Mouse (Mus musculus) limb, embryonic 11.5 days (tissue): ENCODE results near the gene Itpa. TPM values are rescaled to one million over a fixed set of nuclear protein-coding genes. Genes with fewer than 3 reads are reported as not detected.
A peak's percentile ranks its signal among the peaks of the same experiment; 100 is the strongest.

Source experiments
- ATAC-seq: fragments of 200-750 bp; cut with Nextera tagmentation; 2 replicates; pipeline ENCODE4 v1.8.0; 2017; ENCODE audit warnings: low read depth; ENCODE audit not compliant: insufficient number of reproducible peaks, low FRiP score, low TSS enrichment
- DNase-seq: peaks from one replicate; pipeline ENCODE4 v3.0.0-alpha.2; 2015; ENCODE audit warnings: low spot score
- H3K27ac ChIP-seq: fragments of 300-500 bp; sonication (generic); replicated peaks from 2 replicates; pipeline ENCODE4 v1.5.1; 2014; ENCODE audit warnings: low read depth, mild to moderate bottlenecking, low read length
- H3K27me3 ChIP-seq: fragments of 300-500 bp; sonication (generic); 2 replicates; pipeline ENCODE4 v1.6.1; 2014; ENCODE audit warnings: mild to moderate bottlenecking, low read length, mixed read lengths; ENCODE audit not compliant: control insufficient read depth, insufficient read depth
- H3K36me3 ChIP-seq: fragments of 300-500 bp; sonication (generic); 2 replicates; pipeline ENCODE4 v1.6.1; 2014; ENCODE audit warnings: mild to moderate bottlenecking, low read length, moderate library complexity, mixed read lengths; ENCODE audit not compliant: control insufficient read depth, insufficient read depth
- H3K4me1 ChIP-seq: fragments of 300-500 bp; sonication (generic); 2 replicates; pipeline ENCODE4 v1.6.1; 2014; ENCODE audit warnings: low read length, mixed read lengths; ENCODE audit not compliant: control insufficient read depth, insufficient read depth
- H3K4me2 ChIP-seq: fragments of 300-500 bp; sonication (generic); 2 replicates; pipeline ENCODE4 v1.6.1; 2014; ENCODE audit warnings: low read depth, mild to moderate bottlenecking, moderate library complexity; ENCODE audit not compliant: severe bottlenecking
- H3K4me3 ChIP-seq: fragments of 300-500 bp; sonication (generic); 2 replicates; pipeline ENCODE4 v1.5.1; 2014; ENCODE audit warnings: low read depth, low read length
- H3K9ac ChIP-seq: fragments of 300-500 bp; sonication (generic); 2 replicates; pipeline ENCODE4 v1.6.1; 2014; ENCODE audit warnings: mild to moderate bottlenecking, low read length
- H3K9me3 ChIP-seq: fragments of 300-500 bp; sonication (generic); 2 replicates; pipeline ENCODE4 v1.6.1; 2016; ENCODE audit warnings: low read length; ENCODE audit not compliant: control insufficient read depth
- WGBS: fragments of 180-500 bp; shearing (Covaris S2); extraction: QIAGEN DNeasy Blood & Tissue Kit; methylation state at CpG from one replicate; pipeline ENCODE4 v1.1.7; 2014; 5-methylcytosine and 5-hydroxymethylcytosine counted together
- polyA plus RNA-seq: library from polyadenylated mRNA; unstranded; fragments of >200 nt; fragmentation: Nextera tagmentation; extraction: Ambion mirVana; gene quantifications from 2 replicates; pipeline ENCODE4 v1.2.1, GENCODE M21; 2014

Itpa gene
- polyA plus RNA-seq, 1 experiment from 2014 or later, result 149 TPM

DNA sequence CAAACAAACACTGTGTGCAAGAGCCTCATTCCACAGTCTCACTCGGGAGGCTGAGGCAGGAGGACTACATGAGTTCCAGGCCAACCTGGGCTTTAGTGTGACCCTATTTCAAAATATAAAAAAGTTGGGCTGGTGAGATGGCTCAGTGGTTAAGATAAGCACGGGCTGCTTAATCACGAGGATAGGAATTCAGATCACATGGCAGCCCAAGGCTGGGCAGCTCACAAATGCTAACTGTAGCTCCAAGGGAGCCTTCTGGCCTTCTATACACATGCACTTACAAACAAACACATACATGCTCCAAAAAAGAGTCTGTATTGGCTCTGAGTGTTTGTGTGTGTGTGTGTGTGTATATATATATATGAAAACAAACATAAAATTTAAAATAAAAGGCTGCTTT, 26.2 kb downstream of the Itpa start:
- DNase-seq, result no peak
- H3K27me3 ChIP-seq, result peaks cover 26% of the 10 kb centered on the region

DNA sequence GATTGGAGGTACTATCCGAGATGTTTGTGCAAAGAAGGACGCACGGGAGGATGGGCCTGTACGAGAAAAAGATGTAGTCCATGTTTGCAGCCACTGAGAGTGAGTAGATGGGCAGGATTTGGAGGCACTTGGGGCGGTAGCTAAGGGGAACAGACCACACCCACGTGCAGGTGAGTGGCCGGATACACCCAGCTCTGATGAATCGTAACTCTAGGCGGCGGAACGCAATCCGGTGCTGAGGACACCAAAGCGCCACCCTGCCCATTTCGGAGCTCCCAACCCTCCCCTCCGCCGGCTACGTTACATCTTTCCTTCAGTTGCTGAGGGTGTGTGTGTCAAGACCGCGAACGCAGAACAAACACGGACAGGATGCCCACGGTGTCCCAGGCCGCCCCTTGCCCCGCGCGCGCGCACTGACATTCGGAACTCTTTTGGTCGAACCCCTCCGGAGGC, 29.3 kb downstream of the Itpa start:
- Histone ChIP-seq H3K4me2 (peak overlapping the region; percentile 99), H3K9ac (peak overlapping the region; percentile 17; the same call in 1 of the 2 replicates), H3K9me3 (no peaks in the 10 kb centered on the region), H3K27me3 (peaks cover 33% of the 10 kb centered on the region), H3K36me3 (no peaks in the 10 kb centered on the region), H3K4me3 (peak overlapping the region; percentile 58), H3K4me1 (0 out of 2 replicates have a peak, but pooled peaks cover 2% of the 10 kb centered on the region), H3K27ac (no peak overlapping the region)
- ATAC-seq, result peak; percentile 22; the same call in 1 of the 2 replicates
- 2% methylated on average over 31 of the region's 31 CpGs for WGBS
- DNase-seq, result peak; percentile 58

More for the DNA sequence above, 26.2 kb downstream of the Itpa start:
- Histone ChIP-seq H3K4me1 (0 out of 2 replicates have a peak, but pooled peaks cover 2% of the 10 kb centered on the region), H3K9ac (no peak overlapping the region), H3K27ac (no peak overlapping the region), H3K36me3 (no peaks in the 10 kb centered on the region), H3K9me3 (no peaks in the 10 kb centered on the region), H3K4me3 (no peak overlapping the region), H3K4me2 (no peak overlapping the region)
- no peak for ATAC-seq
- 45% methylated on average over 3 of the region's 3 CpGs for WGBS

DNA sequence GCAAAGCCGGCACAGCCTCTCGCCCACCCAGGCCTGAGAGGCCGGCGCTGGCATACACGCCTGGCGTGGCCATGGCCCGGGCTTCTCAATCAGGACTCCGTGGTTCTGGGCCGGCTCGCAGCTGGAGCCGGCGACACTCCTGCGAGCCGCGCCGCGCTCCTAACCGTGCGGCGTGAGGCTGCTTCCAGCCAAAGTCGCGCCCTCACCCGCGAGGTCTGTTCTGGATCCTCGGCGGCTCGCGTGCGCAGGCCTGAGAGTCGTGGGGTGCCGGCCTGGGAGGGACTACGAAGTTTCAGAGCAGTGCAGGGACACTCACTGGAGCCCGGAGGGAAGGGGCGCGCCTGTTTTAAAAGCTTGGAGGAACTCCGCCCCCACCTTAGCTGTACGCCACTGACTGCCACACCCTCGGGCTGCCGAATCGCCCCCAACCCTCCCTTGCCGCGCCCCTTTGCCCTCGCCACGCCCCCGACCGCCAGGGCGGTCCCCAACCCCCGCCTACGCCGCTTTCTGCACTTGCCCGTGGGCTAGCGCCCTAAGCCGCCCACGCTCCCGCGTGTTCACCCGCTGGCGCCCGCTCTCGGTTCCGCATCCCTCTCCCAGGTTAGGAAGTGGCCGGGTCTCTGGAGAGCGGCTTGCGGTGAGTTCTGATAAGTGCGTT, 29.9 kb downstream of the Itpa start, which contains the start of gene Slc4a11:
Slc4a11 (minus strand) TSS at position 367 of the 658 bp plus-strand sequence.
- Histone ChIP-seq H3K27ac (no peak within 1 kb of the TSS), H3K4me1 (0 out of 2 replicates have a peak, but pooled peaks cover 2% of the 10 kb centered on the region), H3K4me3 (peak within 1 kb of the TSS; percentile 58), H3K9me3 (no peaks in the 10 kb centered on the region), H3K27me3 (peaks cover 33% of the 10 kb centered on the region), H3K36me3 (no peaks in the 10 kb centered on the region), H3K9ac (peak within 1 kb of the TSS; percentile 17; the same call in 1 of the 2 replicates), H3K4me2 (peak within 1 kb of the TSS; percentile 99)
- ATAC-seq (peak; percentile 83), DNase-seq (peak; percentile 79)
- under 1% methylated on average over 64 of the region's 65 CpGs for WGBS

DNA sequence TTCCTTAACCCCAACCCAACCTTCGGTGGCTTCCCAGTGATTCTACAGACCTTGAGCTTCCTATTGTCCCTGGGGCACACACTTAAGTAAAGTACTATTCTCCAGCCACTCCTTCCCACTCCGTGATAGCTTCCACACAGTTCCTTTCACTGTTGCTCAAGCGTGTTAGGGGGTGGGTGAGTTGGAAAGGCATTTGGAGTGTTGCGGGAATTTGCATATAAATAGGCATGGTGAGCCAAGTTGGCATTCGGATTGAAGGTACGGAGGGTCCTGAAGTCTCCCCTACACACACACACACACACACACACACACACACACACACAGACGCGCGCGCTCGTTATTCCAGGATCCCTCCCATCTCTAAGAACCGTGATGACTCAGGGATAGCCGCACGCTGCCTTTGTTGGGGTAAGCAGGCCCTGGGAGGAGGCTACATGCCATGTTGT, 30.4 kb downstream of the Itpa start:
- H3K36me3 ChIP-seq, result no peaks in the 10 kb centered on the region
- ATAC-seq (no peak), DNase-seq (no peak)
- peak overlapping the region; percentile 58 for H3K4me3 ChIP-seq
- no peak overlapping the region for H3K9ac ChIP-seq
- no peaks in the 10 kb centered on the region for H3K9me3 ChIP-seq
- peak overlapping the region; percentile 99 for H3K4me2 ChIP-seq
- 0 out of 2 replicates have a peak, but pooled peaks cover 2% of the 10 kb centered on the region for H3K4me1 ChIP-seq
- peaks cover 33% of the 10 kb centered on the region for H3K27me3 ChIP-seq
- H3K27ac ChIP-seq, result no peak overlapping the region
- WGBS, result 5% methylated on average over 14 of the region's 14 CpGs

DNA sequence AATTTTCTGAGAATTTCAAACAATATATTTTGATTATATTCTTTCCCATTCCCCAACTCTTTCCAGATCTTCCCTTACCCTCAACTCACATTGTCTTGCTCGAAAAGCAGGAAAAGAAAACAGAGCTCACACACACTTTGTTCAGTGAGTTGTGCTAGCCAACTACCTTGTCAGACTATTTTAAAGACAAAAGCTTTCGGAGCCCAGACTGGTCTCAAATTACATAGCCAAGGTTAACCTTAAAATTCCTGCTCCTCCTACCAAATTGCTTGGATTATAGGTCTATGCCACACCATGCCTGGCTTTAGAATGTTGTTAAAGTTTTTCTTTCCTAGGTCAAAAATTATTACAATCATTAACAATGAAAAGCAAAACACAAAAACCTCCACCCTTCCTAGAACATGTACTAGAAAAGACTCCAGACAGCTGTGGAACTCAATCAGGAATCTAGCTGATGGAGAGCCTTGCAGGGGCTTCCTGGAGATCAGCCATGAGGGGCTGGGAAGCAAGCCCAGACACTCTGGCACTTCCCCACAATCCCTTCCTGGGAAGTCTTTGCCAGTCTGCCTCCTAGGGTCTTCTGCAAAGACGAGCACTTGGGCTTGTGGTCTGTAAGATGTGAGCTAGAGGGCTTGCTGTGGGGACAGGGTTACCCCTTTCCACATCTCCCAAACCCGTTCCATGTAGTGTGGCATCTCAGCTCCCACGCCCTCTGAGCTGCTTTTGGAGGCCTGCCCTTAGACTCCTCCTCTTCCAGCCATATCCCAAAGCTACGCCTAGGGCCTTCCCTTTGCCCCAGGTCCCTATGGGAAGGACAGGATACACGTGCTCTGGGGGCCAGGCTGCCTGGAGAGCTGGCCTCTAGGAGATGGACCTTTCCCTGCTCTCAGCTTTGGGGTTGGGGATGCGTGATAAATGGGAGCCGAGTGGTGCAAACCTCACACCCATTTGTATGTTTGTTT, 36.9 kb downstream of the Itpa start:
- no peak for ATAC-seq
- no peaks in the 10 kb centered on the region for H3K36me3 ChIP-seq
- no peak overlapping the region for H3K4me3 ChIP-seq
- H3K9me3 ChIP-seq, result no peaks in the 10 kb centered on the region
- no peaks in the 10 kb centered on the region for H3K4me1 ChIP-seq
- peaks cover 3% of the 10 kb centered on the region; the same call in 1 of the 2 replicates for H3K27me3 ChIP-seq
- no peak overlapping the region for H3K27ac ChIP-seq
- 60% methylated on average over 9 of the region's 9 CpGs for WGBS
- H3K4me2 ChIP-seq, result no peak overlapping the region
- no peak for DNase-seq
- no peak overlapping the region for H3K9ac ChIP-seq

DNA sequence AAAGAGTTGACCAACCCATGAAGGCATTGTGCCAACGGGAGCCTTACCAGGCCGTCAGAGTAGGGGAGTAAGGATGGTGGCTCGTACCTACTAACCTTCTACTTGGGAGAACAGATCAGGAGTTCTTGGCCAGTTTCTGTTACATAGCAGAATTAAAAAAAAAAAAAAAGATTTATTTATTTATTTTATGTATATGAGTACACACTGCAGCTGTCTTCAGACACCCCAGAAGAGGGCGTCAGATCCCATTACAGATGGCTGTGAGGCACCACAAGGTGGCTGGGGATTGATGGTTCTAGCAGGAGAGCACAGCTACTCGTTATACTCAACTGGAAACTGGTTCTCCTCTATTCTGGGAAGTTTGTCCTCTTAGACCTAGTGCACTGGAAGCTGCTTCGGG, 37.8 kb downstream of the Itpa start:
- no peaks in the 10 kb centered on the region for H3K27me3 ChIP-seq
- H3K27ac ChIP-seq, result no peak overlapping the region
- H3K36me3 ChIP-seq, result no peaks in the 10 kb centered on the region
- DNase-seq (no peak), ATAC-seq (no peak)
- H3K4me3 ChIP-seq, result no peak overlapping the region
- no peak overlapping the region for H3K9ac ChIP-seq
- no peaks in the 10 kb centered on the region for H3K9me3 ChIP-seq
- WGBS, result 65% methylated on average over 6 of the region's 6 CpGs
- no peak overlapping the region for H3K4me2 ChIP-seq
- H3K4me1 ChIP-seq, result no peaks in the 10 kb centered on the region

DNA sequence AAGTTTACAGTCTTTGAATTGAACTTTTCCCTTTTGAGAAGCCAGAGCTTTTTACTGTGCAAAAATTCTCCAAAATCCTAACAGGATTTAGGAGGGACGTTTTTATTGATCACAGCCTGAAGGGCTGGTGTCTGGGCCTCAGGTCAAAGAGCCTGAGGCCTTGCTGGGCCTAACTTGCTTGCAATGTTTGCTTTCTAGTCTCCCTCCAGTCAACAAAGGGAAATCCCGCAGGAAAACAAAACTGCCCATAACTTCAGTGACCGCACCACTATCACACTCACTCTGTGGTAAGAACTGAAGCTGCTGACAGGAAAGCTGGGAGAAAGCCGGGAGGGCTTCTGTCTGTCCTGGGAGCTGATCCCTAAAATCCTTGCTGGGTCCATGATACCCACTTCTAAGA, 39.2 kb downstream of the Itpa start:
- no peaks in the 10 kb centered on the region for H3K4me1 ChIP-seq
- no peaks in the 10 kb centered on the region for H3K9me3 ChIP-seq
- no peaks in the 10 kb centered on the region for H3K27me3 ChIP-seq
- H3K4me3 ChIP-seq, result no peak overlapping the region
- H3K4me2 ChIP-seq, result no peak overlapping the region
- no peak overlapping the region for H3K27ac ChIP-seq
- no peak for ATAC-seq
- WGBS, result 60% methylated on average over 4 of the region's 4 CpGs
- H3K9ac ChIP-seq, result no peak overlapping the region
- DNase-seq, result no peak
- H3K36me3 ChIP-seq, result no peaks in the 10 kb centered on the region

DNA sequence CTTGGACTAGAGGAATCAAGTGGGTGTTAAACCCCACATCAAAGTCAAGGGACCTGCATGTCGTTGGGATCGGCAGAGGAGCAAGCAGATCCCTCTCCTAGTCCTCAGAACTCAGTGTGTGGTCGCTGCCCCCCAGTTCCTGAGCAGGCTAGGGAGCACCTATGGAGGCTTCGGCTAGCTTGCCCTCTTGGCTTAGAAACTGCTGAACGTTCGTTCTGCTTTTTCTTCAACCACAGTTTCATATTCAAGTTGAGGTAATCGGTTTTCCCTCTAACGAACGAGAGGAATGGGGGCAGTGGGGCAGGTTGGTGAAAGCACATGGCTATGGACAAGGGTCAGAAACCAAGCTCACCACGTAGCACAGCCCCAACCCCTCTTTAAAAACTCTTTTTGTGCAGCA, 39.6 kb downstream of the Itpa start:
- H3K4me3 ChIP-seq, result no peak overlapping the region
- no peak for DNase-seq
- no peak overlapping the region for H3K4me2 ChIP-seq
- H3K27me3 ChIP-seq, result no peaks in the 10 kb centered on the region
- no peak for ATAC-seq
- no peak overlapping the region for H3K9ac ChIP-seq
- no peaks in the 10 kb centered on the region for H3K36me3 ChIP-seq
- no peak overlapping the region for H3K27ac ChIP-seq
- H3K9me3 ChIP-seq, result no peaks in the 10 kb centered on the region
- no peaks in the 10 kb centered on the region for H3K4me1 ChIP-seq
- WGBS, result 53% methylated on average over 10 of the region's 10 CpGs
